Mouse (Mus musculus): ENCODE measurements around the gene Tmem159.

The Tmem159 gene

GRCm38 (mm10) chr7:120102164-120102972 is at the start of gene Tmem159:
Tmem159 (plus strand) TSS chr7:120102353.
- peak; percentile 90 for DNase-seq (ENCODE audit: low spot score)

GRCm38 (mm10) chr7:120054016-120054415 is 48.1 kb upstream of the Tmem159 start:
- DNase-seq (ENCODE audit: low spot score): no peak

- DNase-seq (ENCODE audit: low spot score): no peak
Observed at GRCm38 (mm10) chr7:120055479-120055878, 46.7 kb upstream of the Tmem159 start.

GRCm38 (mm10) chr7:120064045-120064444 is 38.1 kb upstream of the Tmem159 start:
- no peak for DNase-seq (ENCODE audit: low spot score)

- DNase-seq (ENCODE audit: low spot score): no peak
Observed at GRCm38 (mm10) chr7:120068114-120068513, 34.0 kb upstream of the Tmem159 start.

- DNase-seq (ENCODE audit: low spot score): peak; percentile 13
Observed at GRCm38 (mm10) chr7:120069164-120069563, 33.0 kb upstream of the Tmem159 start.

- DNase-seq (ENCODE audit: low spot score): no peak
Observed at GRCm38 (mm10) chr7:120080177-120080576, 22.0 kb upstream of the Tmem159 start.

- no peak for DNase-seq (ENCODE audit: low spot score)
Observed at GRCm38 (mm10) chr7:120093033-120093432, 9.1 kb upstream of the Tmem159 start.

GRCm38 (mm10) chr7:120094216-120094615 is 7.9 kb upstream of the Tmem159 start:
- no peak for DNase-seq (ENCODE audit: low spot score)

GRCm38 (mm10) chr7:120095180-120095579 is 7.0 kb upstream of the Tmem159 start, which contains the start of gene Dnah3:
Dnah3 (minus strand) TSS chr7:120095280.
- DNase-seq (ENCODE audit: low spot score): no peak

- DNase-seq (ENCODE audit: low spot score): peak; percentile 70
Observed at GRCm38 (mm10) chr7:120097845-120098244, 4.3 kb upstream of the Tmem159 start.

GRCm38 (mm10) chr7:120098403-120098802 is 3.8 kb upstream of the Tmem159 start:
- DNase-seq (ENCODE audit: low spot score): peak; percentile 63

- peak; percentile 55 for DNase-seq (ENCODE audit: low spot score)
Observed at GRCm38 (mm10) chr7:120103019-120103567, 940 bp downstream of the Tmem159 start.

GRCm38 (mm10) chr7:120104975-120105374 is 2.8 kb downstream of the Tmem159 start:
- DNase-seq (ENCODE audit: low spot score): peak; percentile 63

GRCm38 (mm10) chr7:120106356-120106755 is 4.2 kb downstream of the Tmem159 start:
- DNase-seq (ENCODE audit: low spot score): no peak

GRCm38 (mm10) chr7:120109676-120110075 is 7.5 kb downstream of the Tmem159 start:
- DNase-seq (ENCODE audit: low spot score): no peak

- DNase-seq (ENCODE audit: low spot score): no peak
Observed at GRCm38 (mm10) chr7:120116976-120117375, 14.8 kb downstream of the Tmem159 start.

GRCm38 (mm10) chr7:120117529-120117928 is 15.4 kb downstream of the Tmem159 start:
- peak; percentile 88 for DNase-seq (ENCODE audit: low spot score)

GRCm38 (mm10) chr7:120123776-120124175 is 21.6 kb downstream of the Tmem159 start:
- no peak for DNase-seq (ENCODE audit: low spot score)

- DNase-seq (ENCODE audit: low spot score): peak; percentile 83
Observed at GRCm38 (mm10) chr7:120124844-120125243, 22.7 kb downstream of the Tmem159 start.

GRCm38 (mm10) chr7:120126976-120127685 is 25.0 kb downstream of the Tmem159 start:
- DNase-seq (ENCODE audit: low spot score): no peak

- DNase-seq (ENCODE audit: low spot score): no peak
Observed at GRCm38 (mm10) chr7:120127686-120128059, 25.5 kb downstream of the Tmem159 start.

GRCm38 (mm10) chr7:120128951-120129350 is 26.8 kb downstream of the Tmem159 start:
- no peak for DNase-seq (ENCODE audit: low spot score)
